Mouse (Mus musculus) C2C12 (cell line): ENCODE results near the gene Phactr1.

Experiments
- CTCF ChIP-seq: IDR thresholded peaks from one replicate; pipeline ENCODE4 v1.5.1; 2011; ENCODE audit not compliant: control insufficient read depth, insufficient read depth, insufficient read length
- MAX ChIP-seq: IDR thresholded peaks from one replicate; pipeline ENCODE4 v1.6.1; 2011; ENCODE audit warnings: mild to moderate bottlenecking, control low read depth

GRCm38 (mm10) chr13:43123895-43124682 is 443.7 kb downstream of the Phactr1 start:
- TF ChIP-seq CTCF (no peak), MAX (no peak)
